Mouse (Mus musculus) heart, postnatal 25 days (tissue): ENCODE data around the gene Psma5. TPM values are rescaled to one million over a fixed set of nuclear protein-coding genes. Genes with fewer than 3 reads are reported as not detected.
"Not testable (repeated sequence)": the region's sequence is repeated elsewhere in the genome, so short reads cannot be mapped to it uniquely, and the experiment has no call there.

ENCODE experiments used
- DNase-seq: peaks from one replicate; pipeline ENCODE4 v3.0.0; 2022; ENCODE audit warnings: low spot score
- intact Hi-C: fragments of 180-260 bp; cut with DNase I; formaldehyde crosslinking; loops from one replicate; pipeline ENCODE4 v1.15.1; 2025
- total RNA-seq, 2 experiments: library from RNA; stranded (reverse); gene quantifications; 2 replicates each; pipeline ENCODE4 v1.2.3; 2021

The Psma5 gene
- total RNA-seq, 2 experiments from 2014 or later, result 52.5 to 53.8 TPM

DNA sequence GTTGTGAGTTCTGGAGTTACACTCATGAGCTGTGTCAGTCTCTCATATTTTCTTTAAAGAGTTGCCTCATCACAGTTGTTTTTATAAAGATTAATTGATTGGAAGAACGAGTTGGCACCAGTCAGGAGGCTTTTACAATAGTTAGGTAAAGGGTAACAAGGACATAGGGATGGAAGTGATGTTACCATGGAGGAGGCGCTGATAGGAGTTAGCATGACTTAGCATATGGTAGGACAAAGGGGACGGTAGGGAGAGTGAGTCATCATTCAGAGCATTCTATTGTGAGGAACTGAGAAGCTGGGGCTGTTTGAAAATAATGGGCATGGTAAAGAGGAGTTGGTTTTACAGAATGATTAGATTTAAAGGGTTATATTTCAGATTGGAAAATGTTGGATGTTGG, 2.6 kb downstream of the Psma5 start:
- no peak for DNase-seq
- intact Hi-C loops, result loop anchor here (5.0 kb wide), 2 partner anchors 47 to 92 kb away; partner anchors contain the start of gene Atxn7l2

DNA sequence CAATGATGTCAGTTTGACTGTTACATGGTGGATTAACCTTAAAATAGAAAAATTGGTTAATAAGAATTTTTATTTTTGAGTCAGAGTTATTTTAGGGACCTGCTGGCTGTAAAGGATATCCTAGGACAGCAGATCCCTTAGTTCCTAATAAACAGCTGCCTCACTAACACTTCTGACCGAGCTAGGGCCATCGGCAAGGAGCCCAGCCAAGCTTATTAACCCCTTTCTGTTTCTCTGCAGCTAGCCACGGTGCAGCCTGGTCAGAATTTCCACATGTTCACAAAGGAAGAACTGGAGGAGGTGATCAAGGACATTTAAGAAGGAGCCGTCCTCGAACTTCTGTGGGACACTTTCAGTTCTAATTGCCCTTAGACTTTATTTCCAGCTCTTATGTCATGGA, 22.8 kb downstream of the Psma5 start:
- intact Hi-C loops, DNase-seq: not testable (repeated sequence)

DNA sequence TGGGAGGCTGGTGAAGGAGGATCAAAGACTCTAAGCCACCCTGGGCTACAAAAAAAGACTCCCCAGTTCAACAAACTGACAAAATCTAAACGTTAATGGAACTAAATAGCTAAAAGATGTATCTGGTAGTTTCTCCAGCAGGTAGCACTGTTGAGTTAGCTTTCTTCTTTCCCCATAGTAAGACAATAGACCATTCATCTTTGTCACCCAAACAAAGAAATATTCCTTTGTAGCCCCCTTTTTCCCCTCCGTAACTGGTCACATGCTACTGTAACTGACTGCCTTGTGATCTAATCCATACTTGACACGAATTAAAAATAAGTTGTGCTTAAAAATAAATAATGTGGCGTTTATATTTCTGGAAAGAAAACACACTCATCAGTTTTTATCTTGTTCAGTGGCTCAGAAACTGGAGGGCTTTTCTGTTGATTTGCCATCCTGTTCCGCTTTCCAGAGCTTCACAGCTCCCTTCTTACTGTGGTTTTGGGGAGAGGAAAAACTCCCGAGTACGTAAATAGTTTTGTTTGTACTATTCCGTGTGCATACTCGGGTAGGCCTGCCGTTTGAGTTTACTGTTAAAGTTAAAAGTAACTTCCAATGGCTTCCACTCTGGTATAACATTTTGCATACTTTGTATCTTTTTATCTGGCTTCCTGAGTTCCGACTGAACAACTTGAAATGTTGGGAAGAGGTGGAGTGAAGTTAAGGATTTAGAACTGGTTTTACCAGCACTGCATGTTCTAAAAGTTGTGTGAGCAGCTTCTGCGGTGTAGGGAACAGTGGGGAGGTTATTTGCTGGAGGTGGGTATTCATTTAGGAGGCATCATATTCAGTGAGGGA, 25.9 kb downstream of the Psma5 start:
- no peak for DNase-seq
- intact Hi-C loops, result loop anchor here (1.0 to 5.0 kb wide), 2 partner anchors 35 to 107 kb away; no protein-coding TSS in a partner anchor

DNA sequence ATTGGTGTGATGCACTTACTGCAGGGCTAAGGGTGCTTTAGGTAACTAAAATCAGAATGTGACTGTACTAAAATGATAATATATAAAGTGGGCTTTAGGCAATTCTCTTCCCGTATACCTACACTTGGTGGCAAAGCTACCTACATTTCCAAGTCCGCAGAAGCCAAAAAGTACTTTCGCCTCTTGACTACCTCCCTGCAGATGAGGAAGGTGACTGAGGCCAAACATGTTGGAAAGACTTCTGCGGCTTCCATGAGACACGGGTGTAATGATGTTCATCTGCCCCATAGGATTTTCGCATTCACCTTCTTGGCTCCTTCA, 26.5 kb downstream of the Psma5 start:
- intact Hi-C loops, result loop anchor here (5.0 kb wide), 1 partner anchor 34 kb away; no protein-coding TSS in a partner anchor
- DNase-seq, result no peak

DNA sequence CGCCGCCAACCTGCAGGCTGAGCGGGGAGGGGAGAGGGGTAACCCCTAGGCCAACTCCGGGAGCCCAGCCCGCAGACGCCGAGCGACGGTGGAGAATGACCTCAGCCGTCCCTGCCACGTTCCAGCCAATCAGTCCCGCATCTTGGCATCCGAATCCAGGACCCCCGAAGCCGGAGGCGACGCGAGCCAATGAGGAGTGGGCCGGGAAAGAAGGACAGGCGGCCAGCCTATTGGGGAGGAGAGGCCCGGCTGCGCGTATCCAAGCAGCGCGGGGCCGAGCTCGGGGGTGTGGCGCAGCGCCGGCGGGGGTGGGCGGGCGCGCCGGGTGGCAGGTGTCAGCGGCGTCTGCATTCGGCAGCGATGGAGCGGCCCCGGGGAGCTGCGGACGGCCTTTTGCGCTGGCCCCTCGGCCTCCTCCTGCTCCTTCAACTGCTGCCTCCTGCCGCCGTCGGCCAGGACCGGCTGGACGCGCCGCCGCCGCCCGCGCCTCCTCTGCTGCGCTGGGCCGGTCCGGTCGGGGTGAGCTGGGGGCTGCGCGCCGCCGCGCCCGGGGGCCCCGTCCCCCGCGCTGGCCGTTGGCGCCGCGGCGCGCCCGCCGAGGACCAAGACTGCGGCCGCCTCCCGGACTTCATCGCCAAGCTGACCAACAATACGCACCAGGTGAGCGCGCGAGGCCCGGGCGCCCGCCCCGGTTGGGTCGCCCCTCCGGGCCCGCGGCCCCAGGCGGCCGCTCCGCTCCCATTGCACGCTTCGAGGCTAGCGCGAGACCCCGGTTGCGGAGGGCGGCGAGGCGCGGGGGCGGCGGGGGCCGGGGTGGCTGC, 27.3 kb downstream of the Psma5 start, which contains the start of gene Sort1:
Gene Sort1 (plus strand): TSS at position 302 of the 821 bp plus-strand sequence.
- DNase-seq, result peak; percentile 78
- intact Hi-C loops, result loop anchor here (5.0 kb wide), 1 partner anchor 33 kb away; no protein-coding TSS in a partner anchor

DNA sequence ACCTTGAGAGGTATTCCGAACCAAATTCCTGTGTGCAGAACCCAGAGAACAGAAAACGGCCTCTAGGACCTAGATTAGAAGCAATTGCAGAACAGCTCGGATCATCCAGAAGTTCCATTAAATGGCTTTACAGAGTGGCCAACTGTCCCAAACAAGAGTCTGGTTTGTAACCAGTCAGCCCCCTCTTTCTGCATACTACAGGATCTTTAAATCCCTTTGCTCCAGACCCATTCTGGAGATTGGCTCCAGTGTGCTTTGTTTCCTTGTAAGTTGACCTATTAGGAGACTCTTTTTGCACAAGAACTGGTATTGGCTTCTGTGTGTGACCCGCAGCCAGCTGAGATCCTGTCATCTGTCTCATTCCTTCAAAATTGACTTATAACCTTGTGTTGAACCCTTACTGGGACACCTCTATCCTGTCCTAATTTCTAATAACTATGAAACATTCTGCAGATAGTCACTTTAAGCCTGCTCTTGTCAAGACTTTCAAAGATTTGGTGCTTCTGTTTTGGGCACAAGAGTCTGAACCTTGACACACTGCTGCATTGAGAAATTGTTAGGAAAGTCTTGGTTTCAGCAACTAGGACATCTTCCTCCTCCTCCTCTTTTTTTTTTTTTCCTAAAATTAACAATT, 28.5 kb downstream of the Psma5 start:
- intact Hi-C loops, result no loop called here
- DNase-seq, result no peak

DNA sequence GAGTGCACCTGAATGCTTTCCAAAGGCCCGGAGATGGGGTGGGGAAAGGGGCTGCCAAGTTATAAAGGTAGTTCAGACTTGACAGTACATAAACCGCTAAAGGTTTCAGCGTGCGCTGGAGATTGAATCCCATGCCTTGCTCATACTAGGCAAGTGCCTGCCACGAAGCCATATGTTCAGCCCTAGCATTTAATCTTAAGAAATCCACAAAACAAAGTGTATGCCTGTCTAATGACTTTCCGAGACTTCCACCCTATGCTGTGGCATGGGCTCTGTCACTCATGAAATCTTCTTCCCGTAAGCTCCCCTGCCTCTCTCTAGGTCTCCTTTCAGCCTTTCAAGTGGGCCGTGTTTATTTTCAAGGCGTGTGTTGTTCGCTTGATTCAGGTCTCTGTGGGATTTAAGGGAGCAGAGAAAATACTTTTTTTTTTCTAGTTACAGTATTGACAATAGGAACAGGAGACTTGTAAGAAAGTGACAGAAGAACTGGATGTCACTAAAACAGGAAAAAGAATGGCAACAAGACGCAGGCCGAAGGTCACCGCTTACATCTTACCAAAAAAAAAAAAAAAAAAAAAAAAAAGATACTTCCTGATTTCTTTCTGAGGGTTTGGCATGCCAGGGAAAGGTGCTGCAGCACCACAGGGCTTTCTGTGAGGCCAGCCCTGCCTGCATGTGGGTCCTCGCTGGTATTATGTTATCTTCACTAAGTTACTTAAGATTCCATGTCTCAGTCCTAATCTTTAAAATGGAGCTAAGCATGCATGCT, 30.1 kb downstream of the Psma5 start:
- intact Hi-C loops, result no loop called here
- no peak for DNase-seq

DNA sequence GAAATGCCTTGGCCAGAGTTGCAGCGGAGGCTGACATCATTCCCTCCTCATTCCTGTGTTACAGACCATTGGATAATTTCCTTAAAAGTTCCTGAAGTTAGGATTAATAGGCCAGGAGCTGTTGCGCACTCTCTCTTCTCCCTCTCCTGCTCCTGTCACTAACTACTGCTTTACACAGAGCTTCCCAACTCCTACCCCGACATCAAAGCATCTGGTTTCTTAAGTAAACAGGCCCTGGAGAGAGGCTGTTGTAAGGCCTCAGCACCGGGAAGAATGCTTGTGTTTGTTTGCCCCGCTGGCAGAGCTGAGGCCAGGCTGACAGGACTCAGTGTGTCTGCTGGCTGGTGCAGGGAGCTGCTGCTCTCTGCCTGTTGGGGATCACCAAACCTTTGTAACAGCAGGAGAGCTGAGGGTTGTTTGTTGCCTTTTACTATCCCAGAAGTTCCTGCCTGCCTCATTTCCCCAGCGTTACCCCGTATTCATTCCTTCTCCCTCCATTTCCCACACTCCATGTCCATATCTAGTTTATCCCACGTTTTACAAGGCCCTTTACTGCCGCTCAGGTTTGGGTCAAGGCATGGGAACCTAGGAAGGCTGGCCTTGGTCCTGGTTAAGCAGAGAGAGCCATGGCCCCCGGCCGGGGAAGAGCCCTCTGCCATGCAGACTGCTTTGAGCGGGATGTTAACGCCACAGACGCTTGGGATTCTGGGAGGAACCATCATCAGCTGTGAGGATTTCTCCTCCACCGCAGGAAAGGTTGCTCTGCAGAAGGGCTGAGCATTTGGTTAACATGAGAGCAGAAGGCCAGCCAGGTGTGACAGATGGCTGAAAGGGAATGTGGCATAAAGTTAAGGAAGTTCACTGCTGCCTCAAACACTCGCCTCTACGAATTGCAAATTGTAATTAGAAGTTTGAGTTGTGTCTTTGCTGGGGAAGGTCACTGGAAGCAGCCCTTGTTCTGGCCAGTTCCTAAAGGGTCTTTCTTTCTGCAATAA, 31.4 kb downstream of the Psma5 start:
- intact Hi-C loops, result no loop called here
- DNase-seq, result no peak

DNA sequence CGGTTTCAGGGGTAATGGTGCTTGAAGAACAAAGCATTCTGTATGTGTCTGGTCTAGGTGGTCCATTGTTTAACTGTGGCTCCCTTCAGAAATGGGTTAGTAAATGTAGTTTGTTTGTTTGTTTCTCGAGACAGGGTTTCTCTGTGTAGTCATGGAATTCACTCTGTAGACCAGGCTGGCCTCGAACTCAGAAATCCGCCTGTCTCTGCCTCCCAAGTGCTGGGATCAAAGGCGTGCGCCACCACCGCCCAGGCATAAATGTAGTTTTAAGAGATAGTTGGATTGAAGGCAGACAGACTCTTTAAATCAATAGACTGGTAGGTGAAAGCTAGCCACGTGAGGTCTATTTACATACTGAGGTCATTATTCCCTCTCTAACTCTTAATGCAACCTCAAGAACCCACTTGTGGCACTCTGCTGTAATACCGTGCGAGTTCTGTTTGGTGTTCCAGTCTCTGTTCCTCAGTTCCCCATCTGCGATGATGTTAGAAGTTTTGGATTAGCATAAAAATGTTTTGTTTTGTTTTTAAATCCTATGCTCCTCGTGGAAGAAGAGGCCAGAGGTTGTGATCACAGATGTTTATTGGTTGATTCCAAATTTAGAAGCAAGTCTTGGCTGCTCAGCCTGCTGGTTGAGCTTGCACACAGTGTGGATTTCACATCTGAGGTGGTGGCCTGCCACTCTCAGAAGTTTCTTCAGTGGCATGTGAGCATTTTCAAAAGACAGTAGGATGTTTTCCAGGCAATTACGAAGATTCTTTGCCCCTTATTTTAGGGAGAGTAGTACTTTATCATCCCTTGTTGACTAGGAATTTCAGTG, 32.8 kb downstream of the Psma5 start:
- DNase-seq, result no peak
- intact Hi-C loops, result no loop called here

DNA sequence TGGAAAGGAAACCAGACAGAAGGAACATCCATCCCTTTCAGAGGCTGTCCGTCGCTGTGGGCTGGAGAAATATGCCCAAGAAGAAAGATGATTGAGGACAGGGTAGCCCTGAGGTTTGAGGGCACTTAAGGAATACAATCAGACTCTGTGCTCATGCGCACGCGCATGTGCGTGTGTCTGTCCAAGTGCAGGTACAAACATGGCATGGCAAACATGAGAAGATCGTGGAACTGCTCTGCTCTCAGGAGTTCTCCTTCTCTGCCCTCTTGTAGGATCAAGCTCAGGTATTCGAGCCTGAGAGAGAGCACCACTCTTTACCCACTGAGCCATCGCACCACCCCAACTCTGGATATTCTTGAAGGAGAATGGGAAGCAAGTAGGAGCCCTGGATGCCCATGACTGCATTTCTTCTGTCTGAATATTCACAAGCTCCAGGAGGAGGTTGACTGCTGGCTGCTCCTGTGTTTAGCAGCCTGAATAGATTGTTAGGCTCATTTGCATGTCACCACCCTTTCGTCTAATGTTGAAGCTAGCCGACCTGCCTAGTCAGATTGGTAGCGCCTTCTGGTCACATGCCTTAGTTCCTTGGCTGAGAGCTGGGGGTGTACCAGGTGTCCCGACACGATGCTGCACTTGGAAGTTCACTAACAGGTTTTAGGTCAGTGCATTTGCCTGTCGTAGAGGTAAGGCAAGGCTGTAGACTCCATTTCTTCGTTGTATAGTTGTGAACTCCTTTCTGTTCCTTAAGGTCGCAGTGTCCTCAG, 34.5 kb downstream of the Psma5 start:
- intact Hi-C loops, result no loop called here
- DNase-seq, result no peak

DNA sequence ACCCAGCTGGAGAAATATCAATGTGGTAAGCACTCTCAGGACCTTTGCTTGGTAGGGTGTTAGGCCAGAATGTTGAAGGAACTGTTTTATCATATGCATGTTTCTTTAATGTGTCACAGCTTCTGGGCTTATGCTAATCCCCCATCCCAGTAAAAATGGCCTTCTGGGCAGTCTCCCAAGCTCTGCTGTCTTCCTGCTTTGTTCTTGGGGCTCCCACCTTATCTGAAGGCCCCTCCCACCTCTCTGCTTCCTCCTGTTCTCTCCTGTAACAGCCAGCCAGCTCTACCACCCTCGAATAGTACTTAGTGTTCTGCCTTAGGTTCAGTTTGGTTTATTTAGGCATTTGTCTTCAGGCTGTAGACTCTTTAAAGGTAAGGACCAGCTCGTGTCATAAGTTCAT, 37.7 kb downstream of the Psma5 start:
- DNase-seq, result no peak
- intact Hi-C loops, result no loop called here

DNA sequence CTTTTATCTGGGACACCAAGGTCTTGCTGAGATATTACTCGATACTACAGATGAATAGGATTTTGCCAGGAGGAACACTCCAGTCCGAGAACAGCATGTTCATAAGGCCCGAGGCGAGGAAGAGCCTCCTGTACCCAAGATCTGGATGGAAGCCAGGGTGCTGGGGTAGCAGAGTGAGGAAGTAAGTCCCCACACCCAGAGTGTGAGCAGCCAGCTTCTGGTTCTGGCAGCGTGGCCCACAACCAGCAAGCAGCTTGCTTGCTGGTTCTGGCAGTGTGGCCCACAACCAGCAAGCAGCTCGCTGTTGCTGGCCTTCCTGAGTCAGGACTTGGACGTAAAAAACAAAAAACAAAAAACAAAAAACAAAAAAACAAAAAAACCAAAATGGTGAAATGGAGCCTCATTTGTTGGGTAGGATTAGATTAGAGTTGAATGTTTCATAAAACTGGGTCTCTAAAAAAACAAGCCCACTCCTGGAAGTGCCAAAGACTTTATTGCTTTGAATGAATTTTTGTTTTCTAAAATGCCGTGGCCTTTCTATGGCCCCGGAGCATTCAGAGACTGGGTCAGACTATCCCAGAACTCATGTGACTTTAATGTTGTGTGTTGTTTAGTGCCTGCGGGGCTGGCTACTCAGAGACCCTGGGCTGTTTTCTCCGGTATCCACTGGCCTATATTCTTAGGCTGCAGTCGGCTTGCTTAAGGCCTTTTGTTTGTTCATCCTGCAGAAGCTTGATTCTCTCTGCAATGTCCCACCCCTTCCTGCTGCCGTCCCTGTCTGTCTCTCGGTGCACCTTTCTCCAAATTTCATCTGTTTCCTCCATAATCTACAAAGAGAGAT, 38.9 kb downstream of the Psma5 start:
- DNase-seq, result peak; percentile 60
- intact Hi-C loops, result no loop called here

DNA sequence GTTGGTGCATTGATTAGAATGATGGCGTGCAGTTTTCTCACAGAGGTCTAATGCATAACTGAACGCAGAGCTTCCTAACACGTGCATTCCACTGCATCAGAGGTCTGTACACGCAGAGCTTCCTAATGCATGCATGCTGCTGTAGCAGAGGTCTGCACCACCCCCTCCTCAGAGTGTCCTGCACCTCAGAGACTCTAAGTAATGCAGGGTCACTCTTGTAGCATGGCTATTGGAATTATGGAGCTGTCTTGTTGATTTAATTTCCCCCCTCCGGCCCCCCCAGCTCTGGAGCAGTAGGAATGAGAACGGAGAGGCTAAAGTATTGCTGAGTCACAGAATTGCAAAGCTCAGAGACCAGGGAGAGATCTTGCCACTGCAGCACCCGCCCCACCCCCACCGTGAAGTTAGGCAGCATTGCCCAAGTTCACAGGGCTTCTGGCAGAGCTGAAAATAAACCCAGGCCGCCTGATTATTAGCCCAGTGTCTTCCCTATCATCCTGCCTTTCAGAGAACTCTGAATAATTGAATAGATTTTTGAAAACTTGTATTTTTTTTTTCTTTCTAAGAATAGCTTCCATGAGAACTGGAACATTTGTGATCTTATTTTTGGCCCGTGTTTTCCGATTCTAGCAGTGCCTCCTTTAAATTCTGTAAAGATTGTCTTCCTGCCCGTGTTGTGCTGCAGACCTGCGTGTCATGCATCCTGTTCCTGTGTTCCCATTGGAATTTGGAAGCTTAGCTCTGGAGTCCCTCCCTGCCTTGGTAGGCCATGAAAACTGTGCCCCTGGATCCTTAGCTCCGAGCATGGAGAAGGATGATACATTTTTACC, 39.7 kb downstream of the Psma5 start:
- intact Hi-C loops, result no loop called here
- peak; percentile 24 for DNase-seq

DNA sequence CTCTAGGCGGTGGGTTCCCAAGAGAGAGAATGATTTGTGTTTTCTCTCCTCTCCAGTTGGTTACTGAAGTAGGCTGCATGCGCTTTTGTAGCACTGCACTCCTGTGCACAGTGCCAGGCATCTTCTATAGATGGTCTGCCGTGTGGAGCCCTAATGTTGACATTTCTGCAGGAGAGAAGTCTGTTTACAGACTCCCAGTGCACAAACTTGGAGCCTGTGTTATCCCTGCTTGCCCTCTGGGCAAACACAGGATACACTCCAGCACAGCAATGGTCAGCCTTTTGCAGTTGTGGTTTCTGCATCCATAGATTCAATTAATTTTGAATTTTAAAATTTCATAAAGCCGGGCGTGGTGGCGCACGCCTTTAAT, 40.3 kb downstream of the Psma5 start:
- intact Hi-C loops, result no loop called here
- no peak for DNase-seq
